Mouse (Mus musculus) fat pad, adult 2 months (tissue): ENCODE measurements around the gene Tubg1.
A peak's percentile ranks its signal among the peaks of the same experiment; 100 is the strongest.

ENCODE experiments used
- DNase-seq: peaks from one replicate; pipeline ENCODE4 v3.0.0-alpha.2; 2011; ENCODE audit warnings: low read depth, low spot score; ENCODE audit errors: extremely low read depth

The Tubg1 gene

DNA sequence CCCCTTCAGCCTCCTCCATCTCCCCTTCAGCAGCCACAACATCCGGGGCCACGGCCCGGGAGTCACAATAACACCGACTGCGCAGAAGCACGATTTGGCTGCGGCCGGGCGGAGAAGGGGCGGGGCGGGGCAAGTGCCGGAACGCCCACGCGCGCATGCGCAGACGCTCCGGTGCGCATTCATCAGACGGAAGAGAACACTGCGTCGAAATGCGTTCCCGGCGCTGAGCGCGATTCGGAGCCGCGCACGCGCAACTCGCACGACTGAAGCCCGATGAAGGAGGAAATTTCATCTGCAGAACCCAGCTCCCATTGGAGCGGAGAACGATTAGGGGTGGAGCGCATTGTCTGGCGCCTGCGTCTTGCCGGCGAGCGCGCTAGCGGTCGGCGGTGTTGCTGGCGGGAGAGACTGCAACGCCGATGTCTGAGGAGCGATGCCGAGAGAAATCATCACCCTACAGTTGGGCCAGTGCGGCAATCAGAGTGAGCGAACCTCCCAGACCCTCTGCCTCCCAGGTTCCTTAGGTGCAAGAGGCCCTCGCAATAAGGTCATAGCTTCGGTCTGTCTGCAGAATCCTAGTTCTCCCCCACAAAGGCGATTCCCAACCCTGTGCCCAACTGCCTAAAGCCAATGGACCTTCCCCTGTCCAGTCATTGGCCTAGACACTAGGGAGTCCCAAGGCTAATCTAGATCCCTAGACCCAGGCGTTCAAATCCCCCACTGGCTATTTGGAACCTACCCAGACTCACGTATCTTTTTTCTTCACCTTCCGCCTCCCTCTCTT, at the start of gene Tubg1, which contains the start of gene Retreg3:
Tubg1 (plus strand) TSS at position 178 of the 784 bp plus-strand sequence.
Retreg3 (minus strand) TSS at position 133 of the 784 bp plus-strand sequence.
- DNase-seq: peak; percentile 83

DNA sequence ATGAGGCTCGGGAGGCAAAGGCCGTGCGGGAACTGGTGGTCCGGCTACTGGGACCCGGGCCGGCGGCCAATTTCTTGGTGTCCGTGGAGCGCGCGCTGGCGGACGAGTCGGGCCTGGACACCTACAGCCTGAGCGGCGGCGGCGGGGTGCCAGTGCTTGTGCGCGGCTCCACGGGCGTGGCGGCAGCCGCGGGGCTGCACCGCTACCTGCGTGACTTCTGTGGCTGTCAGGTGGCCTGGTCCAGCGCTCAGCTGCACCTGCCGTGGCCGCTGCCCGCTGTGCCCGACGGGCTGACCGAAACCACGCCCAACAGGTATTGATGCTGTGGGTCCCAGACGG, 49.6 kb upstream of the Tubg1 start:
- no peak for DNase-seq

DNA sequence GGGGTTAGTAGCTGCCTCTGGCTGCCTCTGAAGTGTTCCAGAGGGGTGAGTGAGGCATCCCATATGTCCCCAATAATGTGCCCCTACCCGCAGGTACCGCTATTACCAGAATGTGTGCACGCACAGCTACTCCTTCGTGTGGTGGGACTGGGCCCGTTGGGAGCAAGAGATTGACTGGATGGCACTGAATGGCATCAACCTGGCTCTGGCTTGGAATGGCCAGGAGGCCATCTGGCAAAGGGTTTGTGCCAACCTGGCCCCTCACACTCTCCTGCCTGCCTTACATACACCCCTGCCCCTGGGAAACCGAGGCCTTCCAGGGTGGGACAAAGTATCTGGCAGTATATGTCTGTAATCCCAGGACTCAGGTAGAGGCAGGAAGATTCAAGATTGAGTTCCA, 48.8 kb upstream of the Tubg1 start:
- no peak for DNase-seq

DNA sequence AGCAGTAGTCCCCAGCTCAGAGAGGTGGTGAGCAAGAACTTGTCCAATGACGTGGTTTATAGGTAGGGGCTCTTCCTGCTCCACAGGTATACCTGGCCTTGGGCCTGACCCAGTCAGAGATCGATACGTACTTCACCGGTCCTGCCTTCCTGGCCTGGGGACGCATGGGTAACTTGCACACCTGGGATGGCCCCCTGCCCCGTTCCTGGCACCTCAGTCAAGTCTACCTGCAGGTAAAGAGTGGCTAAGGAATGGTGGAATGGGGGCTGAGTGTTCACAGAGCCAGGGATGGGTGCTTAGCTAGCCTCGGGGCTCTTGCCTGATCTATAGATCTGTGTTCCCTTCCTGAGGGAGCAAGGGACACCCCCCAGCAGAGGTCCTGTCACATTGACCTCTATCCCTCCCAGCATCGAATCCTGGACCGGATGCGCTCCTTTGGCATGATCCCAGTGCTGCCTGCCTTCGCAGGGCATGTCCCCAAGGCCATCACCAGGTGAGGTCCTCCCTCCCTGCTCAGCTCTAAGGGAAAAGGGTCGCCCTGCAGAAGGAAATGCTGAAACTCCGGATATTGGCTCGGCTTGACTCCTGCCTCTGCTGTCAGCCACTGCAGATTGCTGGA, 47.8 kb upstream of the Tubg1 start:
- no peak for DNase-seq

DNA sequence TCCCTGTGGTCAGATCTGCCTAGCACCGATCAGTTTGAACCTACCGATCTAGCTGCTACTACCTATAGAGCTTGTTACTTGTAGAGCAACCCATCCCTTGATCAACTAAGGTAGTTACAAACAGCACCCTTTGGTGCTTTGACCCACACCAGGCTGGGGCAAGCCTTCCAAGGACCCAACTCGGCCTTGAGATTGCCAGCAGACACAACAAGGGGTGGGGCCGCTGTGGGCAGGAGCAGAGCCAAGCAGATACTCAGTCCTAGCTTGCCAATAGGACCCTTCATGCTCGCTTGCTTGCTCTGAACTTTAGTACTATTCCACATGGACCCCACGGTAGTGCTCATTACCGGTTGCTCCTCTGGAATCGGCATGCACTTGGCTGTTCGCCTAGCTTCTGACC, 41.6 kb upstream of the Tubg1 start, which contains the start of gene Hsd17b1:
Hsd17b1 (plus strand) TSS at position 291 of the 400 bp plus-strand sequence.
- DNase-seq: no peak

DNA sequence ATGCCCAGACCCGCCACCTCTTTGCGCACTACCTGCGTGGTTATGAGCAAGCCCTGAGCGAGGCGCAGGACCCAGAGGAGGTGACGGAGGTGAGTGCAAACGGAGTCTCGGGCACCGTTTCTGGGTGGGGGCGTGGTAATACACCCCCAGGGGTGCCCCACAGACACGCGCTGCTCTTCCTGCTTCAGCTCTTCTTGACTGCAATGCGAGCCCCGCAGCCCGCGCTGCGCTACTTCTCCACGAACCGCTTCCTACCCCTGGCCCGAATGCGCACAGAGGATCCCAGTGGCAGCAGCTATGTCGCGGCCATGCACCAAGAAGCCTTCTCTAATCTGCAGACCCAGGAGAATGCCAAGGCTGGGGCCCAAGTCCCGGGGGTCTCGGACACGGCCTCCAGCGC, 40.0 kb upstream of the Tubg1 start:
- no peak for DNase-seq

DNA sequence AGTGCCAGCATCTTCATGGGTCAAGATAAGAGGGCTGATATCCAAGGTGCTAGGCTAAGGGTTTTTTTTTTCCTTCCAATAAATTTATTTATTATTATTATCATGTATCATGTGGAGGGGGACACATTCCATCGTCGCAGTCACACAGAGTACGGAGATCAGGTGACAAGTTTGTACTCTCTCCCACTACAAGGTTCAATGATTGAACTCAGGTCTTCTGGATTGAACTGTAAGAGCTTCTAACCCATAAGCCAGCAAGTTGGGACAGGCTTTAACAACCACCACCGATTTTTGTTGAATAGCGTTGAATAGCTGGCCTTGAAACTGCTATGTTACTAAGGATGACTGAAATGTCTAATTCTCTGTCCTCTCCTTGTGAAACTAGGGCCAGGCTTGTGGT, 39.3 kb upstream of the Tubg1 start:
- no peak for DNase-seq

DNA sequence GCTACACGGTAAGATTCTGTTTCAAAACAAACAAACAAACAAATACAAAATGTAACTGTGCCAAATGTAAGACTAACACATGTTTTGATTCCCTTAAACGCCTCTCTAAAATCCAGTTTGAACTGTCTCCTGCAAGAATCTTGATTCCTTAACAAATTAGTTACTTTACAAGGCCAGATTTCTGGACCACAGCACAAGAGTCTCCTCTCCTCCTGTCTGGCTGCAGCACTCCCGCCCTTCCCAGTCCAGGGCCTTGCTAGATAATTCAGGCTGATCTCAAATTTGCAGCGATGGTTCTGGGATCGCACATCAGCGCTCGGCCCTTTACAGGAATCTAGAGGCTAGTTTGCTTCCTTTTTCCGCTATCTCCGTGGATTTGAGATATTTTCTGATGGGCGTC, 38.1 kb upstream of the Tubg1 start:
- DNase-seq: no peak

DNA sequence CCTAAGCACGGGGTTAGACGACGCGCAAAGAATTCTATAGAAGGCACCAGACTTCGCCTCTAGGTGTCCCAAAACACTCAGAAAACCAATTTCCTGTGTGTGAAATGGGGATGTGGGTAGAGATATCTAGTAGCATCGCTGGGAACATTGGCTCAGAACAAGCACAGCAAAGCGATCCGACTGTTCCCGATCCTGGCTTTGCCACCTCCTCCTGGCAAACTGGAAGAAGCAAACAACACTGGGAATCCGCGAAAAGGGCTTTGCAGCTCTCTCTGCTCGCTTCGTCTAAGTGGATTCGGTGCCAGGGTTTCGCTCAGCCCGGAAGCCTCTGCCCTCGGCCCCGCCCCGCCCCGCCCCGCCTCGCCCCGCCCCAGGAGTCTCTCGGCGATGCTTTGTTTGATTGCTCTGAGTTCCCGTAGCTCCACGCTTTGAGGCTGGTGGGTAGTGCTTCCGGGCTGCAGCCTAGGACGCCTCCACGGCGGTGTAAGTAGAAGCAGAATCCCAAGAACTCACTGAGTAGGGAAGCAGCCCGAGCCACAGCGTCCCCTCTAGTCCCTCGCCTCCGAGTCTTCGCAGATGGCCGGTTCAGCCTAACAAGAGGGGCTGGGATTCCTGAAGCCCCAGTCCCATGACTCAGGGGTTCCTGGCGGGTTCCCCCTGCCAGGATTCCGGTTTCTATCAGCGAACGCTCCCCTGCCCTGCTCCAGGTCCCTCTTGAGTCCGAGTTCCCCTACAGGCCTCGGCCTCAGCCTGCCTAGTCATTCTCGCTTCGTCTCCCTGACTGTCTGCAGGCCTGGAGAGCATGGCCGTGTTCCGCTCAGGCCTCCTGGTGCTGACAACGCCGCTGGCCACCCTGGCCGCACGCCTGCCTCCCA, 37.3 kb upstream of the Tubg1 start, which contains the start of gene Coasy:
Coasy (plus strand) TSS at position 358 of the 875 bp plus-strand sequence.
- no peak for DNase-seq

DNA sequence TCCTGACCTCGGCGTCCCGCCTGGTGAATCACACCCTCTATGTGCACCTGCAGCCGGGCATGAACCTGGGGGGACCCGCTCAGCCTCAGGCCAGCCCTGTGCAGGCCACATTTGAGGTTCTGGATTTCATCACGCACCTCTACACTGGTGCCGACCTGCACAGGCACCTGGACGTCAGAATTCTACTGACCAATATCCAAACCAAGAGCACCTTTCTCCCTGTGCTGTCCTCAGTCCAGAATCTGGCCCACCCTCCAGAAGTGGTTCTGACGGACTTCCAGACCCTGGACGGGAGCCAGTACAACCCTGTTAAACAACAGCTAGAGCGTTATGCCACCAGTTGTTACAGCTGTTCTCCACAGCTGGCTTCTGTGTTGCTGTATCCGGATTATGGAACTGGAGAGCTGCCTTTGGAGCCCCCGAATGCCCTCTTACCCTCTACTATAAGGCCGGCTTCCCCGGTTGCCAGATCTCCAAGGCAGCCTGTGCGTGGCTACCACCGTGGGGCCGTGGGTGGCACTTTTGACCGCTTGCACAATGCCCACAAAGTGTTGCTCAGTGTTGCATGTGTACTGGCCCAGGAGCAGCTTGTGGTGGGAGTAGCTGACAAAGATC, 36.5 kb upstream of the Tubg1 start:
- no peak for DNase-seq

DNA sequence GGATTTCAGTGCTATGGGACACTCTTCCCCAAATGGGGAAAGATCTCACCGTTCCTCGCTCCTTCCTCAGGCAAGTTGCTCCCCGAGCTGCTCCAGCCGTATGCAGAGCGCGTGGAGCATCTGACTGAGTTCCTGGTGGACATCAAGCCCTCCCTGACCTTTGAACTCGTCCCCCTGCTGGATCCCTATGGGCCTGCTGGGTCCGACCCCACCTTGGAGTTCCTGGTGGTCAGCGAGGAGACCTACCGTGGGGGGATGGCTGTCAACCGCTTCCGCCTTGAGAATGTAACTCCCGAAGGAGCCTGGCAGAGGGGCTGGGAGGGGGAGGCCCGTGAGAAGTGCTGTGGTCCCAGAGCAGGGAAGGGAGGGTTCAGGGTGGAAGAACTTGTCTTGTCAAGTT, 35.5 kb upstream of the Tubg1 start:
- no peak for DNase-seq

DNA sequence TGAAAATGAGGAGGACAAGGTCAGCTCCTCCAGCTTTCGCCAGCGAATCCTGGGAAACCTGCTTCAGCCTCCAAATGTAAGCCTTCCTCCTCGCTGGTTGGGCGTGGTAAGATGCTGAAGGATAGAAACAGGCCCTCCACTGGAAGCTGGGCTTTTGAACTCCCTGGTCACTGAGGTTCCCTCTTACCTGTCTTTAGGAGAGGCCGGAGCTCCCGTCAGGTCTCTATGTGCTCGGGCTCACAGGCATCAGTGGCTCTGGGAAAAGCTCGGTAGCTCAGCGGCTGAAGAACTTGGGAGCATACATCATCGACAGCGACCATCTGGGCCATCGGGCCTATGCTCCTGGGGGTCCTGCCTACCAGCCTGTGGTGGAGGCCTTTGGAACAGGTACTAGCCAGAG, 34.9 kb upstream of the Tubg1 start:
- DNase-seq: no peak

DNA sequence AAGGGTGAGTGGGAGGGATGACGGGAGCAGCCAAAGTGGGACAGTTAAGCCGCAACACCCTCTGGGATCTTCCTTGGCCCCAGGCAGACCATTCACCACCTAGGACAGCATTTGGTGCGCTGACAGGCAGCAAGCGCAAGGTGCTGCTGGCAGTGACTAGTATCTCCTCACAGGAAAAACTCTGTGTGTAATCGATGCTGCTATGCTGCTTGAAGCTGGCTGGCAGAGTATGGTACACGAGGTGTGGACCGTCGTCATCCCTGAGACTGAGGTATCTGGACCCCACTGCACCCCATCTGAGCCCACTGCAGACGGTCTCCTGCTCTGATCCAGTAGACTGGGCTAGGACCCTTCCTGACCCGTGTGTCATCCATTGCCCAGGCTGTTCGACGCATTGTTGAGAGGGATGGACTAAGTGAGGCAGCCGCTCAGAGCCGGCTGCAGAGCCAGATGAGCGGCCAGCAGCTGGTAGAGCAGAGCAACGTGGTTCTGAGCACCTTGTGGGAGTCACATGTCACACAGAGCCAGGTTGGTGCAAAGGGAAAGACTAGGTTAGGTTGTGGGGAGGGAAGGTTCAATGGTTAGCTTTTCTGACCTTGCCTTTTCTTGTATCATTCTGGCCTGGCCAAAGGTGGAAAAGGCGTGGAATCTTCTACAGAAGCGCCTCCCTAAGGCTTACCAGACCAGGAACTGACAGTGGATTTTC, 34.0 kb upstream of the Tubg1 start:
- no peak for DNase-seq

DNA sequence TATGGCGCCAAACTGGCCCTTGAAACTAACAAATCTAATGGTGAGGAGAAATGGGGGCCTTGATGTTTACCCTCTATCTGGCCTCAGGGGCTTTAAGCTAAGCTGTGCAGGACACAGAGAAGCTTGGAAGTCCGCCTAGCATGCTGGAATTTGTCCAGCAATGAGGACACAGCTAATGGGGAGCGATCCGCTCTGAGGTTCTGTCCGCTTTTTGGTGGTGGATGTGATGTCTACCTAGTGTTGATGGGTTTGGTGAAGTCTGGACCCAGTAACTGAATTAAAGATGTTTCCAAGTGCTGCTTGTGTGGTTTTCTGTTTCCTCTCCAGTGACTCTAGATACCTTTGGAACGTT, 33.4 kb upstream of the Tubg1 start:
- DNase-seq: no peak

DNA sequence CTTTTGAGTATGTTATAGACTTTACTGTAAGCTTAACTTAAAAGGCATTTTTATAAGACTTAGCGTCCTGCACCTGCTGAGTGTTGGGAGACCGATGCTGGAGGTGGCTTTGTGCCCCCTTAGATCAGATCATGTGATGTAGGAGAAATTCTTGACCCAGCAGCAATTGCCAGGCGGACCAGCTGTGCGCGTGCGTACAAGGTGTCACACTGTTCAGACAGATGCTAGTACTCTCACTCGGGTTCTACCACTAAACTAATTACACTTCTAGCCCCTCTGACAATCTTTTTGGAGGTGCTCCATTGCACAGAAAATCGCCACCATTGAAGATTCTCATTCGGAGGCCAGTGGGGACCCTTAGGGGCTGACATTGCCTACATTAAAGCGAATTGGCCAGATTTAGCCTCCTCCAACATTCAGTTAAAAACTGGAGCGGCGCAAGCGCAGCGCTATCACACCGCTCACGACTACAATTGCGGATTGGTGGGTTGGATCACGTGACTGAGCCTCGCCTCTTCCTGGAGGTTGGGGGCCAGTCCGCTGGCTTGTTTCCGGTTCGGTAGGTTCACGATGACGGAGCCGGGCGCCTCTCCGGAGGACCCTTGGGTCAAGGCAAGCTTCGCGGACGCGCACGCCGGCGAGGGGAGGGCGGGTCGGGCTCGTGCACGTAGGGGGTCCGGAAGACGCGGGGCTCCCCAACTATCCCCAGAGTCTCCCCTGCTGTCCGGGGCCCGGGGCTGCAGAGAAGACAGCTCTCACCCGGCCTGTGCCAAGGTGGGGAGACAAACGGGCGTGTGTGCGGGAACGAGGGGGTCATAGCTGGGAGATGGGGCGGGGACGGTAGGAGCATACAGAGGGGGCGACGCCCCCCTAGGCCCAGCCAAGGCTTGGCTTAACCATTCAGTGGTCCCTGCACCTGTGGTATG, 32.7 kb upstream of the Tubg1 start, which contains the start of gene Mlx:
Mlx (plus strand) TSS at position 522 of the 926 bp plus-strand sequence.
- no peak for DNase-seq

DNA sequence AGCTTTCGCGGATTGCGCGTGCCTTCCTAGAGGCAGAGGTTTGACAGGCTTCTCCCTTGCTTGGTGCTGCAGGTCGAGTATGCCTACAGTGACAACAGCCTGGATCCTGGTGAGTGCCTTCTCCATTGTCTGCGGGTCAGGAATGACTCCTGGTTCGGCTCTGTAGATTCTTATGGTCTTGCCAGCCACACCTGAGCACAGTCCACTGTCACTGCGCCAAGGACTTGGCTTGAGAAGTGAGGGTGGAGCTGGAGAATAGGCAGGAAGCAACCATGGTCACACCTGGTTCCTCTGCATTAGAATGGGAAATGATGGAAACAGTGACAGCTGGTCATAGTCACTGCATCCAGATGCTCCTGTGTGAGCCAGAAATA, 32.1 kb upstream of the Tubg1 start:
- DNase-seq: no peak

DNA sequence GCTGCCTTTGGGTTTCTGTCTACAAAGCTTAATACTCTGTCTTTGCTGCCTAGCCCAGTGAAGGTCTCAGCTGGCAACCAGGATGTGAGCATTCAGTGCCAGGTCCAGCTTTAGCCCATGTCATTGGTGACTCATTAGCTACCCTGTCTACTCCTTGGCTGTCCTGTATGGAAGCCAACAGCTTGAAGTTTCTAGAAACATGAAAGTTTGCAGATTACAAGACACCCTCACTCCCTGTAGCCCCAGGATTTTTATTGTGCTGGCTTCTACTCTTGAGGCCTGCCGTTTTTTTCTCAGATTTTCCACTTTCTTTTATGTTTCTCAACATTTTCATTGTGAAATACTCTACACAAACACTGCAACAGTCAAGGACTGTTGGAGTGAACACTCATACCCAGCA, 29.8 kb upstream of the Tubg1 start:
- DNase-seq: no peak

DNA sequence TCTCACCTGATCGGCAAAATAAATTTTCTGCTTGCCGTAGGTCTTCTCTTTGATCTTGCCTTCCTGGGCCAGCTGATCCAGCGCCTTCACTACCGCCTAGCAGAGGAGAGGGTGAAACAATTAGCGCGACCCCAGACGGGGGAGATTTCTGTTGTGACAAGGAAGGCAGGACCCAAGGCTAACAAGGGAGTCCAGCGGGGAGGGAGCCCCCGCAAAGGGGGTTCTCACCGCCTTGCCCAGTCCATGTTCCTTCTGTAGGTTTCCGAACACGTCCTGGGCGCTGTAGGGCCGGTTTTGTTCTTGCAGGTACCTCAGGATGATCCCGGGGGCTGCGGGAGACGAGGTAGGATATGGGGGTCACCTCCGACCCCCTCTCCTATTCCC, 24.8 kb upstream of the Tubg1 start:
- DNase-seq: no peak

DNA sequence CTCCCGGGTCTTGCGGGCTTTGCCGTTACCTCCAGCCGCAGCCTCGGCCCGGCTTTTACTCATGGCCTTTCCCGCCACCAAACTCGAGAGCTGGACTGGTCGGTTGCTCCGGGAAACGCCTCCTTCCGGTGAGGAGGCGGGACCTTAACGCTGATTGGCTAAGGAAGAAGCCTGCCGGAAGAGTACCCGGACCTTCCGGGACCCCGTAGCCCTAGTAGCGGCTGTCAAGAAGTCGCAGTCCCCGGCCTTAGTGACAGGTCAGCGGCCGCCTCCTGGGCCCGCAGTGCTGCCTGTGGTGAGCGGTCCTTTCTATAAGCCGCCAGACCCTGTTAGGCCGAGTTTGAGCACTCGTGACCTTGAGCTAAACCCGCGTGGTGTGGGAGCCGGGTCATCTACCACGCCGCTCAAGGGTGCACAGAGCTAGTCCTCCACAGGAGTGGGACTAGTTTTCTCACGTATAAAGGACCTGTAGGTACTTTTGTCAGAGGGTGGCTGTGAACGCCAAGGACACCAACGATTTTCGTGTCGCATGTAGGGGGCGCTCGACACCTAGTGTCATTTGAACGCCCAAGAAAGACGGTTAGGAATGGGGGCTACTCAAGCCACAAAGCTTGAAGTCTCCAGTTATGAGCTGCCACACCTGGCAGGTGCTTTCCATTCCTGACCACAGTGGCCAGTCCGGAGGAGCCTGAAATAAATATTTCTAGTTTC, 24.3 kb upstream of the Tubg1 start, which contains the start of gene Psmc3ip:
Psmc3ip (minus strand) TSS at position 123 of the 711 bp plus-strand sequence.
- no peak for DNase-seq
